Mouse (Mus musculus) kidney, adult 2 months (tissue): ENCODE data around the gene Fgf15. TPM values are rescaled to one million over a fixed set of nuclear protein-coding genes. Genes with fewer than 3 reads are reported as not detected.

Experiments
- DNase-seq: peaks from one replicate; pipeline ENCODE4 v3.0.0; 2021
- H3K27ac ChIP-seq: fragments of 200-500 bp; 2 replicates; pipeline ENCODE4 v1.5.1; 2012; ENCODE audit warnings: low read depth, low read length, control low read depth, inconsistent platforms; ENCODE audit not compliant: insufficient read depth
- H3K27me3 ChIP-seq: fragments of 200-500 bp; replicated peaks from 2 replicates; pipeline ENCODE4 v1.6.1; 2012; ENCODE audit warnings: mild to moderate bottlenecking, moderate library complexity, low read length, inconsistent platforms; ENCODE audit not compliant: control insufficient read depth, insufficient read depth
- H3K36me3 ChIP-seq: fragments of 200-500 bp; 2 replicates; pipeline ENCODE4 v1.6.1; 2012; ENCODE audit warnings: mild to moderate bottlenecking, moderate library complexity, low read length, inconsistent platforms; ENCODE audit not compliant: control insufficient read depth, insufficient read depth
- H3K4me1 ChIP-seq: fragments of 200-500 bp; 2 replicates; pipeline ENCODE4 v1.6.1; 2011; ENCODE audit warnings: low read length; ENCODE audit not compliant: control insufficient read depth, insufficient read depth
- H3K4me3 ChIP-seq: fragments of 200-500 bp; 2 replicates; pipeline ENCODE4 v1.5.1; 2011; ENCODE audit warnings: mild to moderate bottlenecking, low read depth, low read length, control low read depth; ENCODE audit not compliant: insufficient read depth
- CTCF ChIP-seq: fragments of 200-500 bp; conservative IDR thresholded peaks from 2 replicates; pipeline ENCODE4 v1.5.1; 2011; ENCODE audit warnings: low read depth, mild to moderate bottlenecking, control low read depth, low read length, moderate library complexity, mixed read lengths; ENCODE audit not compliant: insufficient read depth, insufficient read length
- POLR2A ChIP-seq: fragments of 200-500 bp; IDR thresholded peaks from one replicate; pipeline ENCODE4 v1.6.1; 2011; ENCODE audit warnings: low read depth, low read length, control low read depth
- WGBS: fragments of 180-500 bp; shearing (Covaris S2); methylation state at CpG from one replicate; pipeline ENCODE4 v1.1.7; 2018; 5-methylcytosine and 5-hydroxymethylcytosine counted together
- polyA plus RNA-seq: library from polyadenylated mRNA; depleted of rRNA; stranded (reverse); fragments of >200 nt; gene quantifications from 2 replicates; pipeline ENCODE4 v1.2.3, GENCODE M21; 2012

Gene Fgf15
- polyA plus RNA-seq, 1 experiment = not detected

- H3K27me3 ChIP-seq = no peaks in the 10 kb centered on the region
- no peaks in the 10 kb centered on the region; the same call in 1 of the 2 replicates for H3K4me1 ChIP-seq
- TF ChIP-seq POLR2A (no peak), CTCF (0 out of 2 replicates have a peak, but pooled peaks have one; percentile 14)
- H3K27ac ChIP-seq = peak overlapping the region; percentile 70
- no peaks in the 10 kb centered on the region for H3K36me3 ChIP-seq
- 11% methylated on average over 17 of the region's 17 CpGs for WGBS
- peak overlapping the region; percentile 93 for H3K4me3 ChIP-seq
- DNase-seq = peak; percentile 24
These were observed 18.1 kb downstream of the Fgf15 start for GRCm38 (mm10) chr7:144914296-144914947.

- peak; percentile 95 for DNase-seq
- WGBS = under 1% methylated on average over 55 of the region's 55 CpGs
- H3K4me1 ChIP-seq = no peaks in the 10 kb centered on the region; the same call in 1 of the 2 replicates
- H3K4me3 ChIP-seq = peak within 1 kb of the TSS; percentile 93
- no peaks in the 10 kb centered on the region for H3K27me3 ChIP-seq
- no peaks in the 10 kb centered on the region for H3K36me3 ChIP-seq
- TF ChIP-seq POLR2A (no peak), CTCF (no peak)
- H3K27ac ChIP-seq = peak within 1 kb of the TSS; percentile 70
These were observed 18.8 kb downstream of the Fgf15 start, which contains the start of gene LTO1 for GRCm38 (mm10) chr7:144914948-144915750. TSS of gene LTO1 (plus strand) at chr7:144915100.

GRCm38 (mm10) chr7:144918823-144919222, 22.5 kb downstream of the Fgf15 start:
- Histone ChIP-seq H3K36me3 (no peaks in the 10 kb centered on the region), H3K27ac (no peak overlapping the region), H3K4me3 (no peak overlapping the region), H3K27me3 (no peaks in the 10 kb centered on the region), H3K4me1 (no peaks in the 10 kb centered on the region; the same call in 1 of the 2 replicates)
- TF ChIP-seq CTCF (peak; percentile 49), POLR2A (no peak)
- WGBS = 78% methylated on average over 1 of the region's 1 CpGs
- DNase-seq = no peak

GRCm38 (mm10) chr7:144927591-144927990, 31.3 kb downstream of the Fgf15 start:
- no peak for TF ChIP-seq CTCF
- no peak for TF ChIP-seq POLR2A
- WGBS = 78% methylated on average over 2 of the region's 2 CpGs
- DNase-seq = no peak

GRCm38 (mm10) chr7:144928009-144928888, 31.9 kb downstream of the Fgf15 start:
- Histone ChIP-seq H3K36me3 (no peaks in the 10 kb centered on the region), H3K27ac (no peak overlapping the region), H3K4me3 (no peak overlapping the region), H3K4me1 (peaks cover 14% of the 10 kb centered on the region; the same call in 1 of the 2 replicates), H3K27me3 (no peaks in the 10 kb centered on the region)
- peak; percentile 48 for DNase-seq
- no peak for TF ChIP-seq CTCF
- no peak for TF ChIP-seq POLR2A
- WGBS = 58% methylated on average over 4 of the region's 4 CpGs

More at GRCm38 (mm10) chr7:144927591-144927990, 31.3 kb downstream of the Fgf15 start:
- no peak overlapping the region for H3K27ac ChIP-seq
- peaks cover 14% of the 10 kb centered on the region; the same call in 1 of the 2 replicates for H3K4me1 ChIP-seq
- H3K4me3 ChIP-seq = no peak overlapping the region
- H3K27me3 ChIP-seq = no peaks in the 10 kb centered on the region
- H3K36me3 ChIP-seq = no peaks in the 10 kb centered on the region

- Histone ChIP-seq H3K4me1 (peaks cover 17% of the 10 kb centered on the region), H3K27me3 (no peaks in the 10 kb centered on the region), H3K36me3 (no peaks in the 10 kb centered on the region), H3K27ac (no peak overlapping the region), H3K4me3 (no peak overlapping the region)
- DNase-seq = peak; percentile 73
- TF ChIP-seq CTCF (no peak), POLR2A (no peak)
- WGBS = 26% methylated on average over 6 of the region's 6 CpGs
These were observed 32.5 kb downstream of the Fgf15 start for GRCm38 (mm10) chr7:144928889-144929210.

GRCm38 (mm10) chr7:144929506-144929905, 33.2 kb downstream of the Fgf15 start:
- TF ChIP-seq CTCF (no peak), POLR2A (no peak)
- no peaks in the 10 kb centered on the region for H3K27me3 ChIP-seq
- no peak for DNase-seq
- H3K36me3 ChIP-seq = no peaks in the 10 kb centered on the region
- H3K27ac ChIP-seq = no peak overlapping the region
- H3K4me1 ChIP-seq = peaks cover 19% of the 10 kb centered on the region
- WGBS = 69% methylated on average over 8 of the region's 8 CpGs
- no peak overlapping the region for H3K4me3 ChIP-seq
